In genomic region chr5:53995316-53995715, GRCm38 (mm10) we compare ENCODE assay signal across 8 mouse cellular contexts. TPM values are rescaled to one million over a fixed set of nuclear protein-coding genes. Genes with fewer than 3 reads are reported as not detected.
DNase-seq lines count a peak whose midpoint lies in the region; ATAC-seq lines count a peak whose summit lies in the region.

No protein-coding gene starts in this region.

- DNase-seq in MEL-GATA-1-ER (ENCODE audit: extremely low read depth, low read depth), result peak; percentile 28
- DNase-seq in cerebellum, adult 9-11 months, result peak; percentile 94
- peak; percentile 49 to 85 for DNase-seq in frontal cortex, adult 2 months (ENCODE audit: extremely low spot score in 1 of 2, low spot score in 1 of 2)
- peak; percentile 71 for DNase-seq in hindbrain, embryonic 11.5 days (ENCODE audit: low spot score)
- peak; percentile 77 to 80 for DNase-seq in layer of hippocampus, postnatal 36 days
- DNase-seq in lung, postnatal 25 days (ENCODE audit: low spot score), result peak; percentile 84
- peak; percentile 71 for DNase-seq in retina, adult 2 months (ENCODE audit: low read depth, low spot score)
- DNase-seq in thymus, postnatal 25 days, result peak; percentile 92

- no peaks in the 10 kb centered on the region for H3K36me3 ChIP-seq in hindbrain, embryonic 11.5 days (ENCODE audit: control insufficient read depth, insufficient read depth, low read length)

- under 1% methylated on average over 34 of the region's 34 CpGs for WGBS in hindbrain, embryonic 11.5 days

- H3K27me3 ChIP-seq in hindbrain, embryonic 11.5 days (ENCODE audit: control insufficient read depth, insufficient read depth, low read length), result no peaks in the 10 kb centered on the region

- no peak overlapping the region for H3K27ac ChIP-seq in hindbrain, embryonic 11.5 days (ENCODE audit: low read depth, low read length)

- peak overlapping the region; percentile 60 for H3K9ac ChIP-seq in hindbrain, embryonic 11.5 days (ENCODE audit: low read depth, low read length)

- peak; percentile 7; the same call in 1 of the 2 replicates for ATAC-seq in hindbrain, embryonic 11.5 days (ENCODE audit: low FRiP score)

- H3K4me1 ChIP-seq in hindbrain, embryonic 11.5 days (replicated peaks; ENCODE audit: control insufficient read depth, insufficient read depth, low read length), result no peaks in the 10 kb centered on the region

- peak overlapping the region; percentile 48 for H3K4me3 ChIP-seq in hindbrain, embryonic 11.5 days (ENCODE audit: low read depth, low read length)

- no peaks in the 10 kb centered on the region for H3K9me3 ChIP-seq in hindbrain, embryonic 11.5 days (ENCODE audit: control insufficient read depth, low read length)

- peak overlapping the region; percentile 87 for H3K4me2 ChIP-seq in hindbrain, embryonic 11.5 days (replicated peaks; ENCODE audit: low read depth, low read length)

RNA-seq across cellular contexts. Expression of gene Stim2, which starts 3.0 kb away (rescaled TPM):
- polyA plus RNA-seq in frontal cortex, adult 2 months (2012; rRNA removed), result 28.3 and 28.8 TPM in 2 replicates
- polyA plus RNA-seq in hindbrain, embryonic 11.5 days (2014; fragmentation: Nextera tagmentation; extraction: Ambion mirVana), result 18.5 and 26.8 TPM in 2 replicates
- total RNA-seq in layer of hippocampus, postnatal 36 days (2021), result 100 to 1,000 TPM; 164 to 175 TPM

Comparison
In these comparisons a context has a peak if more than half of its experiments do, and no peak if none do; other contexts are left out.
1. DNase-seq: peak in every context shown above with its lines; median percentile 94 in cerebellum, adult 9-11 months; 92 in thymus, postnatal 25 days; 84 in lung, postnatal 25 days; 78 in layer of hippocampus, postnatal 36 days; 71 in hindbrain, embryonic 11.5 days; 71 in retina, adult 2 months; 67 in frontal cortex, adult 2 months; 28 in MEL-GATA-1-ER.